Comparison of ENCODE assay signal across 12 mouse cellular contexts in the genomic region with DNA sequence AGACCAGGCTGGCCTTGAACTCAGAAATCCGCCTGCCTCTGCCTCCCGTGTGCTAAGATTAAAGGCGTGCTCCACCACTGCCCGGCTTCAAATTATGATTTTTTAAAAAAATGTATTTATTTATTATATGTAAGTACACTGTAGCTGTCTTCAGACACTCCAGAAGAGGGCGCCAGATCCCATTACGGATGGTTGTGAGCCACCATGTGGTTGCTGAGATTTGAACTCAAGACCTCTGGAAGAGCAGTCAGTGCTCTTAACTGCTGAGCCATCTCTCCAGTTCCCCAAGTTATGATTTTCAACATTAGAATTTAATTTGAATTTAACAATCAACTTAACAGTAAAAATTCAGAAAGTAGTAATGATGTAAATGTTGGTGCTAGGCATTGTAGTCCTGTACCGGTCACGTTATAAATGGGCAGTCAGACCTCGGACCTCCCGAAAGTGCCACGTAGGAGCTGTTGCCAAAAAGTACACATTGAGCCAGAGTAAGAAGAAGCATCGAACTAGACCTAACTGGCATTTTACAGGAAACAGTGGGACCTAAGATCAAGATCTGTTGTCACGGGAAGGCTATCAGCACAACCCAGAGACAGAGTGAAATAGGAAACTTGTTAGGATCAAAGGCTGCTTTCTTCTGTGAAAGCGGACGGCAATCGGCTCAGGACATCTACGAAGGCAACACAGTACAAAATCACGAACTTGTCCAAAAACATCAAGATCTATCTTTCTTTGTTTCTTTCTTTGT. TPM values are rescaled to one million over a fixed set of nuclear protein-coding genes. Genes with fewer than 3 reads are reported as not detected.
DNase-seq lines count a peak whose midpoint lies in the region; ATAC-seq lines count a peak whose summit lies in the region.
"Had no signal": no experiment of that assay in that cellular context is flagged by ENCODE, and none has a peak within 500 bp of the region (broad histone marks: within the 10 kb centered on the region; RNA-seq: fewer than 3 reads in every experiment).

No protein-coding gene starts in this region.

- peak overlapping the region; percentile 63 for H3K4me2 ChIP-seq in liver, embryonic 11.5 days
- H3K4me2 ChIP-seq: neural tube, embryonic 12.5 days had no signal

- no peak overlapping the region for H3K9ac ChIP-seq in liver, embryonic 11.5 days (ENCODE audit: low read depth, low read length)
- H3K9ac ChIP-seq: neural tube, embryonic 12.5 days had no signal

- no peak for DNase-seq in liver, embryonic 11.5 days (ENCODE audit: low spot score)
- DNase-seq in liver = no peak
- DNase-seq in right cerebral cortex, postnatal 36 days (ENCODE audit: low spot score in 2 of 2) = no peak
- no peak for DNase-seq in ovary, postnatal 10 days (ENCODE audit: low spot score)
- DNase-seq: cerebellum, postnatal 10 days had no signal

- H3K9me3 ChIP-seq in erythroblast, embryonic 14.5 days (ENCODE audit: control insufficient read depth, low read length) = no peaks in the 10 kb centered on the region
- H3K9me3 ChIP-seq in liver, embryonic 11.5 days (ENCODE audit: control insufficient read depth, low read length) = no peaks in the 10 kb centered on the region
- H3K9me3 ChIP-seq in megakaryocyte, embryonic 14.5 days = no peaks in the 10 kb centered on the region
- H3K9me3 ChIP-seq: hindbrain, embryonic 10.5 days; neural tube, embryonic 12.5 days had no signal

- peak overlapping the region; percentile 42 for H3K4me3 ChIP-seq in erythroblast, embryonic 14.5 days (replicated peaks)
- peak overlapping the region; percentile 30; the same call in 1 of the 2 replicates for H3K4me3 ChIP-seq in liver, embryonic 11.5 days (ENCODE audit: low read depth, low read length)
- peak overlapping the region; percentile 86 for H3K4me3 ChIP-seq in megakaryocyte, embryonic 14.5 days (replicated peaks)
- H3K4me3 ChIP-seq: hindbrain, embryonic 10.5 days; neural tube, embryonic 12.5 days had no signal

- no peaks in the 10 kb centered on the region for H3K36me3 ChIP-seq in erythroblast, embryonic 14.5 days (ENCODE audit: control insufficient read depth)
- no peaks in the 10 kb centered on the region for H3K36me3 ChIP-seq in liver, embryonic 11.5 days (ENCODE audit: control insufficient read depth, insufficient read depth, low read length)
- peaks cover 8% of the 10 kb centered on the region for H3K36me3 ChIP-seq in megakaryocyte, embryonic 14.5 days (replicated peaks; ENCODE audit: low read length)
- H3K36me3 ChIP-seq: hindbrain, embryonic 10.5 days; neural tube, embryonic 12.5 days had no signal

- 0 out of 2 replicates have a peak, but pooled peaks cover 3% of the 10 kb centered on the region for H3K27me3 ChIP-seq in erythroblast, embryonic 14.5 days (ENCODE audit: control insufficient read depth)
- no peaks in the 10 kb centered on the region for H3K27me3 ChIP-seq in liver, embryonic 11.5 days (replicated peaks; ENCODE audit: control insufficient read depth, insufficient read depth, low read length)
- H3K27me3 ChIP-seq in megakaryocyte, embryonic 14.5 days (replicated peaks) = no peaks in the 10 kb centered on the region
- H3K27me3 ChIP-seq: neural tube, embryonic 12.5 days had no signal

- H3K4me1 ChIP-seq in erythroblast, embryonic 14.5 days (ENCODE audit: control insufficient read depth) = peaks cover 8% of the 10 kb centered on the region
- peaks cover 6% of the 10 kb centered on the region for H3K4me1 ChIP-seq in liver, embryonic 11.5 days (replicated peaks; ENCODE audit: control insufficient read depth, insufficient read depth, low read length)
- peaks cover 46% of the 10 kb centered on the region for H3K4me1 ChIP-seq in megakaryocyte, embryonic 14.5 days
- H3K4me1 ChIP-seq: neural tube, embryonic 12.5 days had no signal

- no peak overlapping the region for H3K27ac ChIP-seq in liver, embryonic 11.5 days (ENCODE audit: low read depth, low read length)
- H3K27ac ChIP-seq: neural tube, embryonic 12.5 days had no signal

- WGBS in liver, embryonic 11.5 days = 47% methylated on average over 18 of the region's 18 CpGs

- ATAC-seq in erythroblast, adult 5-6 weeks (replicated peaks; ENCODE audit: low FRiP score, poor library complexity, severe bottlenecking) = no peak
- ATAC-seq in liver, embryonic 11.5 days (replicated peaks; ENCODE audit: low FRiP score) = peak; percentile 51; the same call in 1 of the 2 replicates
- peak; percentile 52 for ATAC-seq in common myeloid progenitor, adult 5-6 weeks (replicated peaks; ENCODE audit: low read depth, poor library complexity, severe bottlenecking)
- ATAC-seq: forebrain, embryonic 14.5 days had no signal

RNA-seq across cellular contexts. Expression of a gene that starts 40.2 kb away (rescaled TPM):
- 0.11 and 0.17 TPM in 2 replicates for polyA plus RNA-seq in erythroblast, embryonic 14.5 days (2012)
- total RNA-seq in erythroblast, adult 5-6 weeks (2015; ENCODE audit: low replicate concordance) = 45.1 and 47.7 TPM in 2 replicates
- 44.5 and 51.9 TPM in 2 replicates for total RNA-seq in erythroblast, adult 5-6 weeks (2017; ENCODE audit: low replicate concordance)
- polyA plus RNA-seq in liver, embryonic 11.5 days (2014; fragmentation: Nextera tagmentation; extraction: Ambion mirVana) = 38.2 and 40.0 TPM in 2 replicates
- total RNA-seq in common myeloid progenitor, adult 5-6 weeks (2017) = 39.4 and 42.2 TPM in 2 replicates
- polyA plus RNA-seq in megakaryocyte, embryonic 14.5 days (2012; ENCODE audit: insufficient read depth, low replicate concordance) = 2.9 TPM in 1 of 2 replicates, not detected in the other

Comparison
In these comparisons a context has a peak if more than half of its experiments do, and no peak if none do; other contexts are left out.
1. H3K4me3 ChIP-seq: peak in every context shown above with its lines; median percentile 86 in megakaryocyte, embryonic 14.5 days; 42 in erythroblast, embryonic 14.5 days; 30 in liver, embryonic 11.5 days.
2. RNA of a gene that starts 40.2 kb away (polyA plus RNA-seq): 38.2 to 40.0 TPM in liver, embryonic 11.5 days; 2.9 TPM in megakaryocyte, embryonic 14.5 days and 0.11 to 0.17 TPM in erythroblast, embryonic 14.5 days; every median in the first group is over 10 times any median in the second.